Mouse (Mus musculus) ES-E14 (cell line): ENCODE measurements around the gene Shc3. TPM values are rescaled to one million over a fixed set of nuclear protein-coding genes. Genes with fewer than 3 reads are reported as not detected.

Experiments used
- DNase-seq: peaks from one replicate; pipeline ENCODE4 v3.0.0-alpha.2; 2013; ENCODE audit warnings: low read depth, low spot score
- H3K27ac ChIP-seq: 2 replicates; pipeline ENCODE4 v1.5.1; 2012; ENCODE audit warnings: low read depth, mild to moderate bottlenecking, low read length, moderate library complexity, mixed read lengths; ENCODE audit not compliant: poor library complexity, insufficient read depth, severe bottlenecking
- H3K36me3 ChIP-seq: 2 replicates; pipeline ENCODE4 v1.6.1; 2012; ENCODE audit warnings: mild to moderate bottlenecking, low read length, moderate library complexity, mixed read lengths; ENCODE audit not compliant: control insufficient read depth, poor library complexity, insufficient read depth, severe bottlenecking
- H3K4me1 ChIP-seq, 2 experiments: fragments of 150-350 bp in 1 of 2; sonication (generic) in 1 of 2; 2 replicates each; pipeline ENCODE4 v1.6.1; 2012; ENCODE audit warnings: low read length in 2 of 2, mild to moderate bottlenecking in 1 of 2, mixed read lengths in 1 of 2; ENCODE audit not compliant: control insufficient read depth in 2 of 2, insufficient read depth in 2 of 2, poor library complexity in 1 of 2
- H3K4me3 ChIP-seq, 2 experiments: fragments of 150-350 bp in 1 of 2; sonication (generic) in 1 of 2; 2 replicates each; pipeline ENCODE4 v1.5.1; 2012; ENCODE audit warnings: low read length in 2 of 2, low read depth in 1 of 2, mild to moderate bottlenecking in 1 of 2, mixed read lengths in 1 of 2; ENCODE audit not compliant: insufficient read depth in 1 of 2, poor library complexity in 1 of 2, severe bottlenecking in 1 of 2
- H3K9ac ChIP-seq: 2 replicates; pipeline ENCODE4 v1.6.1; 2012; ENCODE audit warnings: low read depth, mild to moderate bottlenecking, low read length, mixed read lengths; ENCODE audit not compliant: poor library complexity, insufficient read depth, severe bottlenecking
- H3K9me3 ChIP-seq: fragments of 150-350 bp; sonication (generic); 2 replicates; pipeline ENCODE4 v1.6.1; 2012; ENCODE audit warnings: low read depth, mild to moderate bottlenecking, low read length; ENCODE audit not compliant: control insufficient read depth, insufficient read depth
- CHD2 ChIP-seq: IDR thresholded peaks from 2 replicates; pipeline ENCODE4 v1.6.1; 2014; ENCODE audit warnings: mild to moderate bottlenecking, low read depth, low read length, inconsistent platforms
- HCFC1 ChIP-seq: IDR thresholded peaks from 2 replicates; pipeline ENCODE4 v1.6.1; 2012; ENCODE audit warnings: low read length, inconsistent platforms, borderline replicate concordance; ENCODE audit not compliant: insufficient read depth
- MAFK ChIP-seq: IDR thresholded peaks from 2 replicates; pipeline ENCODE4 v1.6.1; 2014; ENCODE audit warnings: mild to moderate bottlenecking, low read depth, low read length, inconsistent platforms; ENCODE audit not compliant: insufficient read depth
- ZC3H11A ChIP-seq: IDR thresholded peaks from 2 replicates; pipeline ENCODE4 v1.6.1; 2012; ENCODE audit warnings: low read depth, mild to moderate bottlenecking, inconsistent platforms, low read length, borderline replicate concordance
- ZNF384 ChIP-seq: IDR thresholded peaks from 2 replicates; pipeline ENCODE4 v1.6.1; 2012; ENCODE audit warnings: low read depth, low read length, inconsistent platforms
- in situ Hi-C, 2 experiments: fragments of 600-800 bp; cut with MboI; formaldehyde crosslinking; loops; one replicate each; pipeline ENCODE4 v1.15.1; 2025; ENCODE audit warnings: low sequenced_read_pairs in 2 of 2, inconsistent platforms in 1 of 2; ENCODE audit not compliant: unreplicated experiment in 2 of 2
- total RNA-seq: library from RNA; depleted of rRNA; stranded (reverse); fragments of 300-350 nt; gene quantifications from 2 replicates; pipeline ENCODE4 v1.2.3, GENCODE M21; 2012

Gene Shc3
- total RNA-seq, 1 experiment, result 1.4 TPM

GRCm38 (mm10) chr13:51580263-51581044 lies 11.2 kb upstream of the Shc3 start:
- Histone ChIP-seq H3K9ac (no peak overlapping the region), H3K4me1 (no peaks in the 10 kb centered on the region), H3K4me3 (no peak overlapping the region), H3K9me3 (no peaks in the 10 kb centered on the region), H3K36me3 (no peaks in the 10 kb centered on the region), H3K27ac (no peak overlapping the region)
- TF ChIP-seq HCFC1 (no peak), ZNF384 (no peak), CHD2 (no peak), ZC3H11A (no peak), MAFK (no peak)
- in situ Hi-C loops, result no loop called here
- DNase-seq, result no peak

- Histone ChIP-seq H3K4me1 (peaks cover 0 to 4% of the 10 kb centered on the region in 2 experiments; a peak in 1 of 4 replicates), H3K9me3 (no peaks in the 10 kb centered on the region), H3K9ac (no peak overlapping the region), H3K36me3 (no peaks in the 10 kb centered on the region), H3K27ac (no peak overlapping the region), H3K4me3 (no peak overlapping the region)
- TF ChIP-seq ZNF384 (no peak), CHD2 (no peak), MAFK (no peak), ZC3H11A (no peak), HCFC1 (no peak)
- no peak for DNase-seq
- in situ Hi-C loops, result no loop called here
Observed at GRCm38 (mm10) chr13:51573849-51574248, 4.6 kb upstream of the Shc3 start.

DNA sequence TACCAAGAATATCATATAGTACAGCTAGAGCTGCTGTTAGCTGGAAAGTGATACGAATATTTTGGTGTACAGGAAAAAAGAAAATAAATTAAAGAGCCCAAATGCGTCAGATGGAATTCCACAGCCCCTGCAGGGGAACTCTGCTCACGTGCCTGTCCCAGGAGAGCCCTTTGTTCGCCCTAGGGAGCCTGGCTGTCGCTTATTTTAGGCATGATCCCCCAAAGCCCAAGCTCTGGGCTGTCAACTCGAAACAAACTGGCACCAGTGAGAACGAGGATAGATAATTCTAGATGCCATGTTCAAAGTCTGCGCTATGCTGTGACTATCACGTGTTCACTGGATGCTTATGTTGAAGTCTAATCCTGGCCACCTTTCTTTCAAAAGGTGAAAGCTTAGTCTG lies 892 bp upstream of the Shc3 start:
- no peaks in the 10 kb centered on the region for H3K36me3 ChIP-seq
- peaks cover 0 to 4% of the 10 kb centered on the region in 2 experiments; a peak in 1 of 4 replicates for H3K4me1 ChIP-seq
- no peak overlapping the region for H3K9ac ChIP-seq
- H3K4me3 ChIP-seq, result no peak overlapping the region
- no peak for TF ChIP-seq MAFK
- in situ Hi-C loops, result no loop called here
- no peak overlapping the region for H3K27ac ChIP-seq
- no peaks in the 10 kb centered on the region for H3K9me3 ChIP-seq
- DNase-seq, result no peak

- H3K4me3 ChIP-seq, result peak overlapping the region in 1 of 2 experiments; percentile 63; a peak in 1 of 4 replicates
- in situ Hi-C loops, result no loop called here
Observed at GRCm38 (mm10) chr13:51569685-51570068, 458 bp upstream of the Shc3 start.

More at GRCm38 (mm10) chr13:51569685-51570068, 458 bp upstream of the Shc3 start:
- no peak for TF ChIP-seq CHD2
- no peak for TF ChIP-seq ZC3H11A
- no peak; the same call in 1 of the 2 replicates for TF ChIP-seq ZNF384
- no peak for TF ChIP-seq HCFC1
- no peak for TF ChIP-seq MAFK
- Histone ChIP-seq H3K9me3 (no peaks in the 10 kb centered on the region), H3K9ac (no peak overlapping the region), H3K4me1 (peaks cover 0 to 4% of the 10 kb centered on the region in 2 experiments; a peak in 1 of 4 replicates), H3K36me3 (no peaks in the 10 kb centered on the region), H3K27ac (no peak overlapping the region)
- DNase-seq, result no peak
